Comparison of ENCODE assay signal across 10 mouse cellular contexts in genomic region chr9:69467310-69467939, GRCm38 (mm10). TPM values are rescaled to one million over a fixed set of nuclear protein-coding genes. Genes with fewer than 3 reads are reported as not detected.
DNase-seq lines count a peak whose midpoint lies in the region; ATAC-seq and TF ChIP-seq lines count a peak whose summit lies in the region.
"Had no signal": no experiment of that assay in that cellular context is flagged by ENCODE, and none has a peak within 500 bp of the region (broad histone marks: within the 10 kb centered on the region; RNA-seq: fewer than 3 reads in every experiment).

No protein-coding gene starts in this region.

- DNase-seq in heart, postnatal 36 days: no peak
- peak; percentile 95 for DNase-seq in 3T3-L1 (ENCODE audit: low read depth, low spot score)
- DNase-seq in ovary, postnatal 36 days (ENCODE audit: low spot score): no peak
- no peak for DNase-seq in urinary bladder, postnatal 25 days (ENCODE audit: low spot score)
- no peak for DNase-seq in cerebellum, adult 18-20 months
- DNase-seq: gastrocnemius, postnatal 10 days had no signal

- no peak overlapping the region for H3K4me3 ChIP-seq in heart, embryonic 14.5 days (ENCODE audit: control insufficient read depth in 1 of 2, insufficient read depth in 1 of 2, low read depth in 1 of 2, low read length in 2 of 2)
- no peak overlapping the region for H3K4me3 ChIP-seq in bone marrow macrophage, adult 2 months (ENCODE audit: insufficient read depth, low read length)
- H3K4me3 ChIP-seq in intestine, postnatal 0 days (ENCODE audit: low read depth, low read length): no peak overlapping the region
- H3K4me3 ChIP-seq: layer of hippocampus, adult 2 months had no signal

- peaks cover 76% of the 10 kb centered on the region for H3K36me3 ChIP-seq in heart, embryonic 14.5 days (ENCODE audit: control insufficient read depth, insufficient read depth, low read length)
- peaks cover 28% of the 10 kb centered on the region for H3K36me3 ChIP-seq in intestine, postnatal 0 days (ENCODE audit: control insufficient read depth, insufficient read depth)

- H3K27me3 ChIP-seq in heart, embryonic 14.5 days (ENCODE audit: control insufficient read depth, insufficient read depth, low read length): no peaks in the 10 kb centered on the region
- no peaks in the 10 kb centered on the region for H3K27me3 ChIP-seq in intestine, postnatal 0 days (replicated peaks; ENCODE audit: control insufficient read depth, insufficient read depth, low read length)

- WGBS in heart, embryonic 14.5 days: 58% methylated on average over 10 of the region's 10 CpGs
- 34% methylated on average over 10 of the region's 10 CpGs for WGBS in intestine, postnatal 0 days

- no peak for ATAC-seq in heart, embryonic 14.5 days (ENCODE audit: insufficient number of reproducible peaks, insufficient read depth, low FRiP score, low read depth)
- ATAC-seq in intestine, postnatal 0 days: peak; percentile 91

- H3K27ac ChIP-seq in heart, embryonic 14.5 days (replicated peaks in 1 of 2; ENCODE audit: control insufficient read depth in 1 of 2, insufficient read depth in 1 of 2, low read depth in 2 of 2, low read length in 2 of 2): peak overlapping the region; percentile 21 to 36; a peak in 3 of 4 replicates
- H3K27ac ChIP-seq in bone marrow macrophage, adult 2 months (ENCODE audit: insufficient read depth, low read depth, low read length): peak overlapping the region; percentile 3
- H3K27ac ChIP-seq in intestine, postnatal 0 days (ENCODE audit: low read depth, low read length): peak overlapping the region; percentile 71
- H3K27ac ChIP-seq: layer of hippocampus, adult 2 months had no signal

- no peak overlapping the region for H3K9ac ChIP-seq in heart, embryonic 14.5 days (ENCODE audit: low read length)
- H3K9ac ChIP-seq in intestine, postnatal 0 days (ENCODE audit: low read depth, low read length): no peak overlapping the region

- peaks cover 32 to 67% of the 10 kb centered on the region in 2 experiments for H3K4me1 ChIP-seq in heart, embryonic 14.5 days (ENCODE audit: control insufficient read depth in 2 of 2, insufficient read depth in 2 of 2, low read length in 2 of 2)
- peaks cover 52% of the 10 kb centered on the region for H3K4me1 ChIP-seq in bone marrow macrophage, adult 2 months (ENCODE audit: control insufficient read depth, insufficient read depth, low read length)
- H3K4me1 ChIP-seq in intestine, postnatal 0 days (replicated peaks; ENCODE audit: control insufficient read depth, insufficient read depth, low read length): peaks cover 28% of the 10 kb centered on the region

- intact Hi-C loops in heart, postnatal 36 days (cut with DNase I): no loop called here

- H3K9me3 ChIP-seq in heart, embryonic 14.5 days (ENCODE audit: control insufficient read depth, low read length): no peaks in the 10 kb centered on the region
- no peaks in the 10 kb centered on the region for H3K9me3 ChIP-seq in intestine, postnatal 0 days (ENCODE audit: control insufficient read depth)

- no peak for TF ChIP-seq POLR2A in bone marrow macrophage, adult 2 months (IDR thresholded peaks at IDR 0.05; ENCODE audit: borderline replicate concordance, low read depth, low read length)

- no peak for TF ChIP-seq CTCF in bone marrow macrophage, adult 2 months (IDR thresholded peaks at IDR 0.05; ENCODE audit: low read depth, low read length)
- TF ChIP-seq CTCF in intestine, postnatal 0 days (IDR thresholded peaks at IDR 0.05; ENCODE audit: low read depth): no peak

- H3K4me2 ChIP-seq in heart, embryonic 14.5 days (ENCODE audit: low read length): no peak overlapping the region
- H3K4me2 ChIP-seq in intestine, postnatal 0 days (replicated peaks; ENCODE audit: low read depth): no peak overlapping the region

RNA-seq across cellular contexts. Expression of gene Anxa2, which starts 14.0 kb away (rescaled TPM):
- polyA plus RNA-seq in heart, embryonic 14.5 days (2014; fragmentation: Nextera tagmentation; extraction: Ambion mirVana): 532 and 550 TPM in 2 replicates
- 10 to 100 TPM; 74.2 to 98.2 TPM for total RNA-seq in heart, postnatal 36 days (2021)
- 470 and 511 TPM in 2 replicates for polyA plus RNA-seq in bone marrow macrophage, adult 2 months (2012; ENCODE audit: insufficient read depth, insufficient read length, missing spikeins)
- 571 and 641 TPM in 2 replicates for polyA plus RNA-seq in intestine, postnatal 0 days (2015; fragmentation: Nextera tagmentation; extraction: Ambion mirVana)

Comparison
In these comparisons a context has a peak if more than half of its experiments do, and no peak if none do; other contexts are left out.
1. H3K27ac ChIP-seq: peak in every context shown above with its lines; median percentile 71 in intestine, postnatal 0 days; 28 in heart, embryonic 14.5 days; 3 in bone marrow macrophage, adult 2 months.